Mouse (Mus musculus) gonadal fat pad, adult 2 months (tissue): ENCODE measurements around the gene Gm14569. TPM values are rescaled to one million over a fixed set of nuclear protein-coding genes. Genes with fewer than 3 reads are reported as not detected.

Experiments
- polyA plus RNA-seq: library from polyadenylated mRNA; depleted of rRNA; stranded (reverse); fragments of >200 nt; gene quantifications from 2 replicates; pipeline ENCODE4 v1.2.3, GENCODE M21; 2012; rRNA removed

Gm14569 gene
- polyA plus RNA-seq, 1 experiment, result not detected

Other genes with a start within 250 kb of the Gm14569 start
- gene Lonrf3, start 163.5 kb downstream of the Gm14569 start, polyA plus RNA-seq, result 4.6 and 7.1 TPM in 2 replicates
- gene Gm6268, start 90.5 kb downstream of the Gm14569 start, polyA plus RNA-seq, result not detected in 2 replicates
- gene Pgrmc1, start 106.4 kb upstream of the Gm14569 start, polyA plus RNA-seq, result 255 and 345 TPM in 2 replicates
- 0.91 and 1.1 TPM in 2 replicates for gene Akap17b, start 153.6 kb upstream of the Gm14569 start, polyA plus RNA-seq